Mouse (Mus musculus): ENCODE measurements at regions not wholly inside any gene's neighbourhood (a gene's known extent, or its start where the extent isn't known, plus 50 kb on each side); places are given as distances from the start of the nearest gene placed in this dataset.

GRCm38 (mm10) chr15:23536691-23537090, 987.9 kb downstream of the Cdh18 start:
- DNase-seq (ENCODE audit: low spot score in 2 of 2), result no peak

- DNase-seq (ENCODE audit: low spot score in 2 of 2), result no peak
These were observed 988.6 kb downstream of the Cdh18 start for GRCm38 (mm10) chr15:23537449-23537848.

- DNase-seq (ENCODE audit: low spot score in 2 of 2), result no peak
These were observed 1011.3 kb downstream of the Cdh18 start for GRCm38 (mm10) chr15:23560136-23560535.

- DNase-seq (ENCODE audit: low spot score in 2 of 2), result no peak
These were observed 1013.4 kb downstream of the Cdh18 start for GRCm38 (mm10) chr15:23562181-23562580.

GRCm38 (mm10) chr15:23564981-23565380, 1016.2 kb downstream of the Cdh18 start:
- DNase-seq (ENCODE audit: low spot score in 2 of 2), result no peak

- DNase-seq (ENCODE audit: low spot score in 2 of 2), result peak in 1 of 2 experiments; percentile 19
These were observed 1018.2 kb downstream of the Cdh18 start for GRCm38 (mm10) chr15:23566886-23567655.

GRCm38 (mm10) chr15:23568651-23569050, 1019.8 kb downstream of the Cdh18 start:
- peak in 1 of 2 experiments; percentile 22 for DNase-seq (ENCODE audit: low spot score in 2 of 2)

- DNase-seq (ENCODE audit: low spot score in 2 of 2), result no peak
These were observed 1033.1 kb downstream of the Cdh18 start for GRCm38 (mm10) chr15:23581898-23582297.

- DNase-seq (ENCODE audit: low spot score in 2 of 2), result no peak
These were observed 1041.6 kb downstream of the Cdh18 start for GRCm38 (mm10) chr15:23590451-23590850.

- no peak for DNase-seq (ENCODE audit: low spot score in 2 of 2)
These were observed 1051.6 kb downstream of the Cdh18 start for GRCm38 (mm10) chr15:23600445-23600844.
